Mouse (Mus musculus) neural tube, embryonic 14.5 days (tissue): ENCODE data around the gene Lrrc51. TPM values are rescaled to one million over a fixed set of nuclear protein-coding genes. Genes with fewer than 3 reads are reported as not detected.
A peak's percentile ranks its signal among the peaks of the same experiment; 100 is the strongest.
"Not testable (repeated sequence)": the region's sequence is repeated elsewhere in the genome, so short reads cannot be mapped to it uniquely, and the experiment has no call there.

Experiments
- ATAC-seq: fragments of 200-750 bp; cut with Nextera tagmentation; 2 replicates; pipeline ENCODE4 v1.8.0; 2017; ENCODE audit warnings: low read depth, mild to moderate bottlenecking, moderate TSS enrichment, moderate library complexity
- H3K27ac ChIP-seq: fragments of 300-500 bp; sonication (generic); 2 replicates; pipeline ENCODE4 v1.5.1; 2014; ENCODE audit warnings: low read depth, mild to moderate bottlenecking, control low read depth, low read length, moderate library complexity, mixed read lengths
- H3K27me3 ChIP-seq: fragments of 300-500 bp; sonication (generic); 2 replicates; pipeline ENCODE4 v1.6.1; 2014; ENCODE audit warnings: low read length; ENCODE audit not compliant: control insufficient read depth, insufficient read depth
- H3K36me3 ChIP-seq: fragments of 300-500 bp; sonication (generic); 2 replicates; pipeline ENCODE4 v1.6.1; 2014; ENCODE audit warnings: low read length, mixed read lengths; ENCODE audit not compliant: control insufficient read depth, insufficient read depth
- H3K4me1 ChIP-seq: fragments of 300-500 bp; sonication (generic); 2 replicates; pipeline ENCODE4 v1.6.1; 2014; ENCODE audit warnings: low read length; ENCODE audit not compliant: control insufficient read depth, insufficient read depth
- H3K4me2 ChIP-seq: fragments of 300-500 bp; sonication (generic); 2 replicates; pipeline ENCODE4 v1.6.1; 2014; ENCODE audit warnings: mild to moderate bottlenecking, low read depth, low read length, control low read depth
- H3K4me3 ChIP-seq: fragments of 300-500 bp; sonication (generic); 2 replicates; pipeline ENCODE4 v1.5.1; 2014; ENCODE audit warnings: low read depth, low read length, control low read depth, mixed read lengths
- H3K9ac ChIP-seq: fragments of 300-500 bp; sonication (generic); replicated peaks from 2 replicates; pipeline ENCODE4 v1.6.1; 2014; ENCODE audit warnings: low read depth, mild to moderate bottlenecking, control low read depth, low read length, mixed read lengths
- H3K9me3 ChIP-seq: fragments of 300-500 bp; sonication (generic); 2 replicates; pipeline ENCODE4 v1.6.1; 2016; ENCODE audit warnings: low read length; ENCODE audit not compliant: control insufficient read depth
- WGBS: fragments of 180-500 bp; shearing (Covaris S2); extraction: QIAGEN DNeasy Blood & Tissue Kit; methylation state at CpG from one replicate; pipeline ENCODE4 v1.1.7; 2014; 5-methylcytosine and 5-hydroxymethylcytosine counted together
- polyA plus RNA-seq: library from polyadenylated mRNA; unstranded; fragments of >200 nt; fragmentation: Nextera tagmentation; extraction: Ambion mirVana; gene quantifications from 2 replicates; pipeline ENCODE4 v1.2.1, GENCODE M21; 2014

The Lrrc51 gene
- polyA plus RNA-seq, 1 experiment from 2014 or later, result 8.3 TPM

GRCm38 (mm10) chr7:101952098-101952497, 18.4 kb upstream of the Lrrc51 start:
- Histone ChIP-seq H3K9me3 (no peaks in the 10 kb centered on the region), H3K4me3 (no peak overlapping the region), H3K4me1 (no peaks in the 10 kb centered on the region), H3K27ac (no peak overlapping the region), H3K4me2 (no peak overlapping the region), H3K27me3 (no peaks in the 10 kb centered on the region), H3K36me3 (no peaks in the 10 kb centered on the region), H3K9ac (no peak overlapping the region)
- no peak for ATAC-seq
- WGBS, result 71% methylated on average over 2 of the region's 2 CpGs

GRCm38 (mm10) chr7:101951648-101952047, 18.0 kb upstream of the Lrrc51 start:
- Histone ChIP-seq H3K9ac (no peak overlapping the region), H3K36me3 (no peaks in the 10 kb centered on the region), H3K4me1 (no peaks in the 10 kb centered on the region), H3K4me2 (no peak overlapping the region), H3K4me3 (no peak overlapping the region), H3K27ac (no peak overlapping the region), H3K27me3 (no peaks in the 10 kb centered on the region), H3K9me3 (no peaks in the 10 kb centered on the region)
- WGBS, result 74% methylated on average over 1 of the region's 1 CpGs
- ATAC-seq, result no peak

DNA sequence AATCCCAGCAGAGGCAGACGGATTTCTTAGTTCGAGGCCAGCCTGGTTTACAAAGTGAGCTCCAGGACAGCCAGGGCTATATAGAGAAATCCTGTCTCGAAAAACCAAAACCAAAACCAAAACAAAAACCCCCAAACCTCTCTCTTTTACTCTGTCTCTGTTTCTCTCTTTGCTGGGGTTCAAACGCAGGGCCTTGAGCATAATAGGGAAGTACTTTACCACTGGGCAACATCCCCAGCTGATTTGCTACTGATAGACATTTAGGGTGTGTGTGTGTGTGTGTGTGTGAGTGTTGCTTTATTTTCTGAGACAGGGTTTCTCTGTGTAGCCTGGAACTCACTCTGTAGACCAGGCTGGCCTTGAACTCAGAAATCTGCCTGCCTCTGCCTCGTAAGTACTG, 15.3 kb upstream of the Lrrc51 start:
- H3K4me1 ChIP-seq, H3K27me3 ChIP-seq, H3K4me3 ChIP-seq, H3K9me3 ChIP-seq, H3K9ac ChIP-seq, H3K36me3 ChIP-seq, H3K27ac ChIP-seq, ATAC-seq, H3K4me2 ChIP-seq: not testable (repeated sequence)
- WGBS, result 97% methylated on average over 5 of the region's 5 CpGs

GRCm38 (mm10) chr7:101939758-101940157, 6.1 kb upstream of the Lrrc51 start:
- Histone ChIP-seq H3K36me3 (no peaks in the 10 kb centered on the region), H3K27me3 (no peaks in the 10 kb centered on the region), H3K9me3 (no peaks in the 10 kb centered on the region), H3K4me1 (peaks cover 7% of the 10 kb centered on the region; the same call in 1 of the 2 replicates), H3K9ac (no peak overlapping the region), H3K27ac (no peak overlapping the region), H3K4me2 (no peak overlapping the region), H3K4me3 (no peak overlapping the region)
- WGBS, result 96% methylated on average over 4 of the region's 4 CpGs
- ATAC-seq, result no peak

DNA sequence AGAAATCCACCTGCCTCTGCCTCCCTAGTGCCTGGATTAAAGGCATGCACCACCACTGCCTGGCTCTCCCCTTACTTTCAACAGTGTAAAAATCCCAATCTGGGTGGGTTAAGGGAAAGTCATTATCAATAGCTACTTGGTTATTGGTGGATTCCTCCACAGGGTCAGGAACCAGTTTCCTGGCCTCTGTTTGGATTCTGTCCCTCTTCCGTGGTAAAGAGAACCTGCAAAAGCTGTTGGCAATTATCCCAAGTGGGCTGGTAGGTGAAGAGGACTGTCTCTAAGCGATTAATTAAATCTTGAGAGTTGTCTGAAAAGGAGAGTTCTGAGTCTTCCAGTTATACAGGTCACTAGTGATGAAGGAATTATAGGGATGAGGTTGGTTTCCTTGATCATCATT, 4.7 kb upstream of the Lrrc51 start:
- Histone ChIP-seq H3K9ac (no peak overlapping the region), H3K4me1 (peaks cover 11% of the 10 kb centered on the region; the same call in 1 of the 2 replicates), H3K36me3 (no peaks in the 10 kb centered on the region), H3K4me3 (no peak overlapping the region), H3K4me2 (no peak overlapping the region), H3K27ac (no peak overlapping the region), H3K27me3 (no peaks in the 10 kb centered on the region), H3K9me3 (no peaks in the 10 kb centered on the region)
- WGBS, result 90% methylated on average over 2 of the region's 2 CpGs
- no peak for ATAC-seq

DNA sequence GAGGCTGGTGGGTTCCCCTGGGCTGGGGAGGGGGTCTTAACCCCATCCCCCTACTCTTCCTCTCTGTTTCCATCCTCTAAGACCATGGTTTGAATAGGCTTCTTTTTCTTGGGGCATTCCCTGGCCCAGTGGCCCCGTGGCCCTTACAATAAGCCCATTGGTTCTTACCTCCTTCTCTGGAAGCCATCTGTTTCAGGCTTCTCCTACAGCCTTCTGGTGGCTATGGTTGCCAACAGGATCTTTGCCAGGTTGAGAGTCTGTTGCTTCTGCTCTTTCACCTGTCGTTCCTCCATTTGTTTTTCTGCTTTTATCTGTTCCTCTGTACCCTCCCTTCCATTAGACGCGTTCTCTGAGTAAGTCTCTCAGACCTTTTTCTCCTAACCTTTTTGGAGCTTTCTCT, 3.9 kb upstream of the Lrrc51 start:
- H3K36me3 ChIP-seq, result no peaks in the 10 kb centered on the region
- 96% methylated on average over 4 of the region's 4 CpGs for WGBS
- no peaks in the 10 kb centered on the region for H3K27me3 ChIP-seq
- H3K27ac ChIP-seq, result no peak overlapping the region
- no peak overlapping the region for H3K4me2 ChIP-seq
- H3K4me3 ChIP-seq, result no peak overlapping the region
- no peak for ATAC-seq
- no peak overlapping the region for H3K9ac ChIP-seq
- H3K9me3 ChIP-seq, result no peaks in the 10 kb centered on the region
- H3K4me1 ChIP-seq, result peaks cover 16% of the 10 kb centered on the region; the same call in 1 of the 2 replicates

- ATAC-seq, result no peak
- no peak overlapping the region for H3K27ac ChIP-seq
- no peaks in the 10 kb centered on the region for H3K27me3 ChIP-seq
- H3K9ac ChIP-seq, result no peak overlapping the region
- no peaks in the 10 kb centered on the region for H3K36me3 ChIP-seq
- peaks cover 16% of the 10 kb centered on the region; the same call in 1 of the 2 replicates for H3K4me1 ChIP-seq
- 97% methylated on average over 4 of the region's 4 CpGs for WGBS
- no peak overlapping the region for H3K4me2 ChIP-seq
- no peaks in the 10 kb centered on the region for H3K9me3 ChIP-seq
- H3K4me3 ChIP-seq, result no peak overlapping the region
Measured at GRCm38 (mm10) chr7:101936996-101937395, 3.3 kb upstream of the Lrrc51 start.

GRCm38 (mm10) chr7:101935957-101936356, 2.3 kb upstream of the Lrrc51 start:
- WGBS, result over 99% methylated on average over 4 of the region's 4 CpGs
- peaks cover 16% of the 10 kb centered on the region; the same call in 1 of the 2 replicates for H3K4me1 ChIP-seq
- H3K4me3 ChIP-seq, result no peak overlapping the region
- no peak overlapping the region for H3K4me2 ChIP-seq
- no peak overlapping the region for H3K27ac ChIP-seq
- H3K27me3 ChIP-seq, result no peaks in the 10 kb centered on the region
- no peak overlapping the region for H3K9ac ChIP-seq
- ATAC-seq, result no peak
- no peaks in the 10 kb centered on the region for H3K36me3 ChIP-seq
- no peaks in the 10 kb centered on the region for H3K9me3 ChIP-seq

DNA sequence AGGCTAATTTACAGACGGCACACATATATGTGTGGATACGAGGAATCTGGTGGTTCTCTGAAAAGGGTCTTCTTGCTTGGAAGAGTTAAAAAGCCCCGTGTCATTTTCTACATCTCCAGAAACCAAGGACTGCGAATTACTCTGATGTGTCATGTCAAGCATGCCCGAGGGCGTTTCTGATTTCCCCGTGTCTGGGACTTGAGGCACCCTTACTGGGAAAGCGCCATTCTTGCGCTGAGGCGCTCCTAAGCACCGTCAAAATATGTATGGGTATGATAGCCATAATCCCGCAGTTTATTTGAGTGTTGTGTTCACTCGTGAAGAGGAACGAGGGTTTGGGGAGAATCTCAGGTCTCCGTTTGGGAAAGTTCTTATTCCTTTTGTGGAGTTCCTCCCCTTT, 395 bp downstream of the Lrrc51 start:
- Histone ChIP-seq H3K9me3 (no peaks in the 10 kb centered on the region), H3K9ac (peak overlapping the region; percentile 75), H3K4me1 (peaks cover 16% of the 10 kb centered on the region; the same call in 1 of the 2 replicates), H3K27ac (no peak overlapping the region), H3K36me3 (no peaks in the 10 kb centered on the region), H3K4me3 (peak overlapping the region; percentile 85), H3K27me3 (no peaks in the 10 kb centered on the region), H3K4me2 (peak overlapping the region; percentile 75)
- WGBS, result 7% methylated on average over 15 of the region's 15 CpGs
- peak; percentile 42 for ATAC-seq
